Mouse (Mus musculus) MEL (cell line): ENCODE measurements around the gene Cdc42bpa.

Source experiments
- CHD2 ChIP-seq: IDR thresholded peaks from 2 replicates; pipeline ENCODE4 v1.6.1; 2011; ENCODE audit warnings: low read length, improper control_type of control experiment
- CTCF ChIP-seq, 3 experiments: IDR thresholded peaks in 2 of 3; conservative IDR thresholded peaks in 1 of 3; 2 replicates each; pipeline ENCODE4 v1.5.1; 2011 to 2012; ENCODE audit warnings: low read length in 3 of 3, low read depth in 2 of 3, mild to moderate bottlenecking in 2 of 3, improper control_type of control experiment in 1 of 3, inconsistent platforms in 1 of 3, mixed read lengths in 1 of 3, moderate library complexity in 1 of 3; ENCODE audit not compliant: control insufficient read depth in 1 of 3, insufficient read depth in 1 of 3, poor library complexity in 1 of 3, severe bottlenecking in 1 of 3
- POLR2A ChIP-seq, 2 experiments: IDR thresholded peaks; 2 replicates each; pipeline ENCODE4 v1.6.1; 2011 to 2012; ENCODE audit warnings: low read length in 2 of 2, mild to moderate bottlenecking in 2 of 2, control low read depth in 1 of 2, improper control_type of control experiment in 1 of 2, low read depth in 1 of 2, moderate library complexity in 1 of 2; ENCODE audit not compliant: control insufficient read depth in 1 of 2, insufficient read depth in 1 of 2, poor library complexity in 1 of 2
- SMC3 ChIP-seq: IDR thresholded peaks from 2 replicates; pipeline ENCODE4 v1.6.1; 2011; ENCODE audit warnings: low read depth, low read length, improper control_type of control experiment
- TAL1 ChIP-seq: IDR thresholded peaks from 2 replicates; pipeline ENCODE4 v1.6.1; 2012; ENCODE audit warnings: mild to moderate bottlenecking, inconsistent platforms, low read length, moderate library complexity, mixed read lengths

- TF ChIP-seq CTCF (IDR thresholded peaks at IDR 0.05 in 2 of 3, conservative IDR thresholded peaks at IDR 0.05 in 1 of 3; ENCODE audit: control insufficient read depth in 1 of 3, insufficient read depth in 1 of 3, low read depth in 2 of 3, low read length in 3 of 3, poor library complexity in 1 of 3, severe bottlenecking in 1 of 3) (no peak), SMC3 (no peak), POLR2A (IDR thresholded peaks at IDR 0.05; ENCODE audit: control insufficient read depth in 1 of 2, insufficient read depth in 1 of 2, low read depth in 1 of 2, low read length in 2 of 2, poor library complexity in 1 of 2) (no peak), TAL1 (no peak), CHD2 (no peak)
Observed at GRCm38 (mm10) chr1:180013479-180013878, 53.2 kb downstream of the Cdc42bpa start.
